Comparison of ENCODE assay signal across 9 mouse cellular contexts in the genomic region with DNA sequence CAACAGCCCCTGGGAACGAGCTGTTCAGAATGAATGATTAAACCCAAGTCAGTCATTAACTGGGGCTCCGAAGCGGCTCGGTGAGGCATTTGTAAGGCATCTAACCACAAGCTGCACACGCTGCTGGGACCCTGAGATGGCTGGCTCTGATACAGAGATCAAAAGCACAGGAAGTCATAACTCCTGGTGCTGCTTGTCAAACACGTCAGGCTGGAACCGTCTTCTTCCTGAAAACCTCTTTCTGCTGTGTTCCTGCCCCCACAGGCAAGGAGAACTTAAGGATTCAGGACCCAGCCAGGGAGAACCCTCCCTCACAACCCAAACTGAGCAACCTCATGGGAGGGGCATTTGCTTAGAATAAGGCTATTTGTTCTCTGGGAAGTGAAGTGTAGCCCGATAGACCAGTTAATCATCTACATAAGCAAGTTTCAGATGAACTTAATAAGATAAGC. TPM values are rescaled to one million over a fixed set of nuclear protein-coding genes. Genes with fewer than 3 reads are reported as not detected.
A peak's percentile ranks its signal among the peaks of the same experiment; 100 is the strongest.
DNase-seq lines count a peak whose midpoint lies in the region; ATAC-seq and TF ChIP-seq lines count a peak whose summit lies in the region.
"Had no signal": no experiment of that assay in that cellular context is flagged by ENCODE, and none has a peak within 500 bp of the region (broad histone marks: within the 10 kb centered on the region; RNA-seq: fewer than 3 reads in every experiment).

No protein-coding gene starts in this region.

- H3K4me3 ChIP-seq in layer of hippocampus, adult 2 months: no peak overlapping the region
- H3K4me3 ChIP-seq in hindbrain, postnatal 0 days (ENCODE audit: low read length): no peak overlapping the region

- peak; percentile 86 for DNase-seq in CD4-positive helper T cell, adult 2 months (ENCODE audit: low read depth, low spot score)
- peak; percentile 54 for DNase-seq in adrenal gland, postnatal 10 days
- peak; percentile 83 for DNase-seq in kidney, adult 9 months
- DNase-seq in lung, postnatal 36 days: peak; percentile 61
- no peak for DNase-seq in layer of hippocampus, adult 2 months (ENCODE audit: low spot score in 2 of 2)
- no peak for DNase-seq in left cerebral cortex, postnatal 4 days
- DNase-seq in hindbrain, postnatal 0 days (ENCODE audit: low spot score): no peak

- no peaks in the 10 kb centered on the region for H3K36me3 ChIP-seq in hindbrain, postnatal 0 days (ENCODE audit: insufficient read depth, low read length)

- H3K27ac ChIP-seq in layer of hippocampus, adult 2 months: no peak overlapping the region
- H3K27ac ChIP-seq in hindbrain, postnatal 0 days: no peak overlapping the region

- intact Hi-C loops in left cerebral cortex, postnatal 4 days (cut with DNase I): no loop called here

- no peak overlapping the region for H3K4me2 ChIP-seq in hindbrain, postnatal 0 days (ENCODE audit: low read depth, low read length)

- ATAC-seq in hindbrain, postnatal 0 days: no peak
- ATAC-seq in granulocyte monocyte progenitor cell, adult 5-6 weeks (replicated peaks; ENCODE audit: poor library complexity, severe bottlenecking): no peak

- H3K9ac ChIP-seq in hindbrain, postnatal 0 days (replicated peaks; ENCODE audit: low read length): no peak overlapping the region

- no peak for TF ChIP-seq CTCF in layer of hippocampus, adult 2 months (conservative IDR thresholded peaks at IDR 0.05)
- TF ChIP-seq CTCF in hindbrain, postnatal 0 days (IDR thresholded peaks at IDR 0.05; ENCODE audit: low read depth): no peak

- H3K27me3 ChIP-seq in hindbrain, postnatal 0 days (ENCODE audit: insufficient read depth, low read length): no peaks in the 10 kb centered on the region

- no peaks in the 10 kb centered on the region for H3K4me1 ChIP-seq in hindbrain, postnatal 0 days (ENCODE audit: insufficient read depth, low read length)

- 36% methylated on average over 8 of the region's 8 CpGs for WGBS in hindbrain, postnatal 0 days

- H3K9me3 ChIP-seq in hindbrain, postnatal 0 days (ENCODE audit: low read length): no peaks in the 10 kb centered on the region

RNA-seq across cellular contexts. Expression of a gene that starts 34.3 kb away (rescaled TPM):
- not detected for total RNA-seq in adrenal gland, postnatal 10 days (2021)
- not detected for total RNA-seq in layer of hippocampus, adult 2 months (2021)
- not detected for total RNA-seq in left cerebral cortex, postnatal 4 days (2021)
- total RNA-seq in hindbrain, postnatal 0 days (2014; rRNA removed): not detected in 2 replicates
- not detected in 2 replicates for polyA plus RNA-seq in hindbrain, postnatal 0 days (2015; fragmentation: Nextera tagmentation; extraction: Ambion mirVana)
- 2.4 and 3.1 TPM in 2 replicates for total RNA-seq in granulocyte monocyte progenitor cell, adult 5-6 weeks (2014; fragmentation: Nextera tagmentation)
- total RNA-seq in granulocyte monocyte progenitor cell, adult 5-6 weeks (2017): 0.77 and 3.8 TPM in 2 replicates
- polyA plus RNA-seq: spleen, adult 2 months had no signal

Comparison
In these comparisons a context has a peak if more than half of its experiments do, and no peak if none do; other contexts are left out.
1. DNase-seq: peak in CD4-positive helper T cell, adult 2 months (single experiment), adrenal gland, postnatal 10 days (single experiment), kidney, adult 9 months (single experiment) and lung, postnatal 36 days (single experiment); none in layer of hippocampus, adult 2 months (0 of 2), left cerebral cortex, postnatal 4 days (single experiment) and hindbrain, postnatal 0 days (single experiment).